In the genomic region with DNA sequence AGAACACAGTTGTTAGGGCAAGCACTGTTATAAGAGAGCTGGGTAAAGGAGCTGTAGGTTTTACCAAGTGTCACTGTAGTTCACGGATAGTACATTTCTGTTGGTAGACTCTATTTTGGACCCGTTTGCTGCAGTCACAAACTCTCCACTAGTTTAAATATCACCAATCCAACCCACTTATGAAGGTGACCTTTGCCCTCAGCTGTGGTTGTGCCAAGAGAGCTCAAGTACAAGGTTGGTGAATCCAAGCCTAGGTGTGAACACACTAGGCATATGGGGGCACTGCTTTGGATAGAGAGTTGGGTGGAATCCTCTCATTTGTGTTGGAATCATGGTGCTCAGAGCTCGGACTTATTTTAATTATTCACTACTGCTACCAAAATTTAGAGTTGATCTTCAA, we compare ENCODE assay signal across 23 mouse cellular contexts.
"Had no signal": no experiment of that assay in that cellular context is flagged by ENCODE, and none has a peak within 500 bp of the region (broad histone marks: within the 10 kb centered on the region; RNA-seq: fewer than 3 reads in every experiment).

No protein-coding gene starts in this region.

- H3K9ac ChIP-seq: forebrain, postnatal 0 days; heart, embryonic 13.5 days; heart, embryonic 15.5 days; hindbrain, embryonic 13.5 days; hindbrain, embryonic 15.5 days; limb, embryonic 13.5 days; limb, embryonic 15.5 days; liver, embryonic 12.5 days; liver, embryonic 14.5 days had no signal

- H3K27me3 ChIP-seq: heart, embryonic 13.5 days; heart, embryonic 15.5 days; hindbrain, embryonic 13.5 days; hindbrain, embryonic 15.5 days; limb, embryonic 13.5 days; limb, embryonic 15.5 days; liver, embryonic 12.5 days had no signal

- H3K4me1 ChIP-seq: hindbrain, embryonic 13.5 days; hindbrain, embryonic 15.5 days; limb, embryonic 13.5 days; limb, embryonic 15.5 days; liver, embryonic 12.5 days had no signal

- ATAC-seq: forebrain, postnatal 0 days; hindbrain, postnatal 0 days; intestine, embryonic 16.5 days; liver, embryonic 12.5 days had no signal

- H3K9me3 ChIP-seq: heart, embryonic 13.5 days; heart, embryonic 15.5 days; hindbrain, embryonic 13.5 days; hindbrain, embryonic 15.5 days; limb, embryonic 13.5 days; limb, embryonic 15.5 days; liver, embryonic 12.5 days had no signal

- H3K36me3 ChIP-seq: heart, embryonic 13.5 days; heart, embryonic 15.5 days; limb, embryonic 13.5 days; limb, embryonic 15.5 days; liver, embryonic 12.5 days had no signal

- DNase-seq: forebrain, postnatal 0 days; gastrocnemius, postnatal 14 days; gastrocnemius, postnatal 36 days; heart, adult 2 months; heart, postnatal 14 days; heart, postnatal 36 days; kidney, adult 18-20 months; kidney, postnatal 10 days; layer of hippocampus, adult 9-11 months; layer of hippocampus, postnatal 36 days; left cerebral cortex, postnatal 4 days; lung, adult 18-20 months had no signal

- H3K4me2 ChIP-seq: heart, embryonic 11.5 days; heart, embryonic 13.5 days; heart, embryonic 15.5 days; hindbrain, embryonic 13.5 days; hindbrain, embryonic 15.5 days; limb, embryonic 13.5 days; limb, embryonic 15.5 days; liver, embryonic 12.5 days had no signal

- H3K27ac ChIP-seq: heart, adult 2 months; heart, embryonic 13.5 days; heart, embryonic 15.5 days; hindbrain, embryonic 13.5 days; hindbrain, embryonic 15.5 days; hindbrain, postnatal 0 days; limb, embryonic 13.5 days; limb, embryonic 15.5 days; liver, embryonic 12.5 days; liver, embryonic 14.5 days had no signal

- H3K4me3 ChIP-seq: heart, adult 2 months; heart, embryonic 13.5 days; heart, embryonic 15.5 days; hindbrain, embryonic 13.5 days; hindbrain, embryonic 15.5 days; limb, embryonic 13.5 days; limb, embryonic 15.5 days; liver, embryonic 12.5 days had no signal
